Mouse (Mus musculus) MN1 (cell line): ENCODE measurements at regions not wholly inside any gene's neighbourhood (a gene's known extent, or its start where the extent isn't known, plus 50 kb on each side); places are given as distances from the start of the nearest gene placed in this dataset.

ENCODE experiments used
- DNase-seq: peaks from one replicate; pipeline ENCODE4 v3.0.0-alpha.2; 2016; ENCODE audit warnings: low spot score

DNA sequence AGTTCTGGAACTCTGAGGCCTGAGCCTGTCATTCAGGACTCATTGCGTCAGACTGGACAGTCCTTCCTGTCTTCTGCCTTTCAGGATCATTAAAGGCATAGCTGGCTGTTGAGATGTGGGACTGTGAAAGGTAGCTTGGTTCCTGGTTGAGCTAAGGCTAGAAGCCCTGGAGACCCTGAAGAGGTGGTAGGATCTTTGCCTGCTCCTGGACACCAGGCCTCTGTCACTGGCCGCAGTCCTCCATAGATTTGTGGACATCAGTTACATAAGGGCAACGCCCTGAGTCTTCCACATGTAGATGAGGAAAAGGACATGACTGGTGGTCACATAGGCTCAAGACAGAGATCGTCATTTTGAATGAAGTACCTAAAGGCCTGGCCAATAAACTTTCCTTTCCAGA, 127.9 kb downstream of the Opa1 start:
- DNase-seq: no peak

DNA sequence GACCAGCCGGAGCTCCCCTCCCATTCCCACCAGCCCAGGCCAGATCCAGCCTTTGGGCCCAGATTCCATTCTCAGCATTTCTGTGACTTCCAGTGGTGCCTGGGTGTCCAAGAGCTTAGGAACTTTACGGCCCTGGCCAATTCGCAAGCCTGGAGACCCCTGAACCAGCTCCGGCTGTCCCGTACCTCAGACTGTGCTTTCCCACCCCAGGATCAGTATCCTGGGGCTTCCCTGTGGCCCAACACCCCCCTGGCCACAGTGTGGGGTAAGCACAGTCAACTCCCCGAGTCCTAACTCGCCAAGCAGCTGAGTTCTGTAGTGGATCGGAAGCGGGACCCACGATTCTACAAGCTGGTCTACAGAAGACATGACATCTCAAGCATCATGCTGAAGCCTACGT, 128.5 kb downstream of the Opa1 start:
- DNase-seq: no peak

DNA sequence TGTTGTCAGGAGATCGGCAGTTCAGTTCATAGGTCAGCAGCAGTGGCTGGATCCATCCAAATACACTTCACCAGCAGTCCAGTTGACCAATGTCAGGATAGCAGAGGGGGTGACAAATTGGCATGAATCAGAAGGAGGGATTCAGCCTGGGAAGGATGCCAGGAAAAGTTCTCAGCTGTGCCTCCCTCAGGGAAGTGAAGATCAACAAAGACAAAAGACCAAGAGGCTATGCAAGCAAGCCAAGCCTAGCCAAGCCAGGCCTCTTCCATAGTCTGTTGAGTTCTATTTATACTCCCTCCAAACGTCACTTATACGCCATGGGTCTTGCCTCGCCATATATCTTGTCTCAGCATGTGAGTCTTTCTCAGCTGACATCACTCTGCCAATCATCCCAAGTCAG, 129.9 kb downstream of the Opa1 start:
- DNase-seq: no peak

DNA sequence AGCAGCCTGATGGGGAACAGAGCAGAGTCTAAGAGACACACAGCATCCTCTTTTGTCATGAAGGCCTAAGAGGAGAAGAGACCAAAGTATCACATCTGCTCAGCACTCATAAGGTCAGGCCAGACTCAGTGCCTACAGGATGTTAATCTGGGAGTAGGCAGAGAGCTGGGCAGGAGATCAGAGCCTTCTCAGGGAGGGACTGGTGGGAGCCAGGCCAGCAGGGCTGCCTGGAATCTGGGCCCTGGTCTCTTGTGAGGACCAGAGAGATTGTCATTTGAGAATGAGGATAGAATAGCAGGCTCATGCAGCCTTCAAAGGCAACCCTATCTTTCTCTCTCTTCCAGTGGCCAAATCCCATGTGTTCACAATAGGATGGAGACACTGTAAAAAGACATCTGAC, 132.3 kb downstream of the Opa1 start:
- no peak for DNase-seq

DNA sequence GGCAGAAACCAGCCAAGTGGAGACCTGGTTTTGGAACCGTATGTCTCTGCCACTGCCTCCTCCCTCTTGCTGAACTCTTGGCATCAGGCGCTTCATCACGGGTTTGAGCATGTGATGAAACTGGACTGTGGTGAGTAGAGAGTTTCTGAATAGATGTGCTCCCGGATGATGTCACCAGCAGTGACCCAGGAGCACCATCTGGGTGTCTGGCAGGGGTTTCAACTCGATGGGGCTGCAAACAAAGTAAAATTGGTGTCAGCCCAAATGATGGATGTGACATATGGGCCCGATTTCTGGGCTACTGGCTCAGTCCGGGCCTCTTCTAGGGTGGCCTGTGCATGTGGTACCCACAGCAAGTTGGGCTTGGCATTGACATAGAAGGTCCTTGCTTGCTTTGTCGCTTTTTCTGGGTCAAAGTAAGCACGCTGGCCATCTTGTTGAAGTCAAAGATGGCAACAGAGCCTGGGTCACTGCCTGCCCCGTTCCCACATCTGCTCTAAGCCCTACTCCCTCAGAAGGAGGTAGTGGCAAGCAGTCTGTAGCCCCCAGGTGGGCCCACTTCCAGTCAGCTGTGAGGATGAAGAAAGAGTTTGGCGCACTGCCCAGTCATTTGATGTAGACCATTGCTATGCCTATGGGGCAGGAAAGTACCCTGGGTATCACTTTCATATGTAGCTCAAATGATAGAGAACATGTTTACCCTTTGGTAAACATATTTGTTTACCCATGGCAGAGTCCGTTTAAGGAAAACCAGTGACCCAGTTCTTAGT, 133.0 kb downstream of the Opa1 start:
- no peak for DNase-seq

DNA sequence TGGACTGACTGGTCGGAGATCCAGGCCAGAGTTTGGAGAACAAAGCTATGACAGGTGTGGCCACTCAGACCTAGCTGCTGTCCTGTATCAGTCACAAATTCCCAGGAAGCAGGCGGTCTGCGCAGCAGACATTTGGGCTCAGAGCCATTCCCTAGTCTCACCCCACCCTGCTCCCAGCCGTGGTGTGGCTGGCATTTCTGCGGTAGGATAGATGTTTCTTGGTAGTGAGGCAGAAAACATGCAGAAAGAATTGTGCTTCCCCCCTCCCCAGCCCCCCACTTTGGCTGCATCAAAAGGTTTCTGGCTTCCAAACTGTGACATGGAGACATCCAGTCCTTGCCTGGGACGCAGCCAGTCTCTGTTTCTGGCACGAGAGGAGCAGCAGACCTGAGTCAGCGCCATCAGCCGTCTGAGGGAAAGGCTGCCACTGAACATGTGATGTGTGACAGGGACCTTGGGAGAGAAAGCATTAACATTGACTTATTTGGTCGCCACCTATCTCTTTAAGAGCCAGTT, 135.5 kb downstream of the Opa1 start:
- DNase-seq: peak; percentile 40

DNA sequence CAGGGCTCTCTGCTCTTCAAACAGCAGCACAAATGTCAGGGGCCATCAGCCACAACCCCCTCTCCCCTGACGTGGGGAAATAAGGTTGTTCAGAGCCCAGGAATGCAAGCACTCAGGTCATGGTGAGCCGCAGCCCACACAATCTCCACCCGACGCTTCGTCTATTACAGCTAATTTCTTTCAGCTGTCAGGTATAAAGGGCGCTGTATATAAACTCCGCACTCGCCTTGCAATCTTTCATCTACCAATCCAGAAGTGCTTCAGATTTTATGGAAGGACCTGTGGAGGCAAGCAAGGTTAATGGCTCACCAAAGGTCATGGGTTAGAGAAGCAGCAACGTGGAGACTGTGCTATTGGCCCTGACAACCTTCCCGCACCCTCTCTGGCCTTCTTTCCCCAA, 139.8 kb downstream of the Opa1 start:
- DNase-seq: no peak

DNA sequence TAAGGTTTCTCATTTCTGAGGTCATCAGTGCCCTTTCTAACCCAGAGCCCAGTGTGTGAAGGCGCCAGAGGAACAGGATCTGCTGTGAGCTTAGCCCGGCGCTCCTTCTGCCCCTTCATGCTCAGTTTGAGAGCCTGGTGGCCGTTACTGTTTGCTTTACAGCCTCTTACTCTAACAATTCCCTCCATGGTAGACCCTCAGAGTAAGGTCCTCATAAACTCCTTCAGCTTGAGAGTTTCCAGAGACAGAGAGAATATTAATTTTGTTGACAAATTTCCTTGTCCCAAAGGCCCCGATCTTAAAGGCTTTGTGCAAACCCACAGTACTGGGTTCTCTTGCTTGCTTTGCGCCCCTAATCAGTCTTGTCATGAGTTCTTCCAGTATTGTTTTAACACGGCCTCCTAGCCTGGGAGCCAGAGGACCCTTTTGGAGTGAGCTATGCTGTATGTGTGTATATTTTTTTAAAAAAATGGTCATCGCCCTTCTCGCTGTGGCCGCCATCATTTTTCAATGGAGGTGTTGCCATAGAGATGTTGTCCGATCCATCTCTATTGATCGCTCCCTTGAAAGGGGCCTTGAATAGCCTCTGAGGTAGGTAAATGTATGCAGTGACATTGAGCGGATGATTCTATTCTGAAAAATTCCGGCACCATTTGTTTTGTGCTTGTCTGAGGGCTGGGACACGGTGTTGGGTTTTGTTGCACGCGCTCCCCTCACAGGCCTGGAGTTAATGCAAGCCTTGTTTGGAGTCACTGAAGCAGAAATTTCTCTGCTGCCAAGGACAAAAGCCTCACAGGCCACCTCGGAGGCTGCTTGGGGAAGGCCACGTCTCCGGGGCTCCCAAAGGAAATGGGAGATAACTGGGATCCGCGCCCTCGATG, 140.7 kb downstream of the Opa1 start:
- DNase-seq: no peak

DNA sequence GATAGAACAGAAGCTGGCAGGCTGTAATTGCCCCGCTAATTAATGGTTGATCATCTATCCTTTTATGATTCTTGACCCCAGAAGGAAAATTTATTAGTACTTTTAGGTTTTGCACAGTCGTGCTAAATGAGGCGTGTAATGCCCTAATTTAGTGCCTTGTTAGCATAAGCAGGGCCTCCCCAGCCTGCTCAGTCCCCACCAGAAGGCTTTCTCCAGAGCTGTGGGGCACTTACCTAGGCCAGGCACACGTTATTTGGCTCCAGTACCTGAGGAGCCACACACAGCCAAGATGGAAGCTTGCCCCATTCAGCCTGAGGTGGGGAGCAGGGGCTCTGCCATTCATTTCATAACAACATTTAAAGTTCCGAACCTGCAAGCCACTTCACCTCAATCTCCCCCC, 146.0 kb downstream of the Opa1 start:
- no peak for DNase-seq

DNA sequence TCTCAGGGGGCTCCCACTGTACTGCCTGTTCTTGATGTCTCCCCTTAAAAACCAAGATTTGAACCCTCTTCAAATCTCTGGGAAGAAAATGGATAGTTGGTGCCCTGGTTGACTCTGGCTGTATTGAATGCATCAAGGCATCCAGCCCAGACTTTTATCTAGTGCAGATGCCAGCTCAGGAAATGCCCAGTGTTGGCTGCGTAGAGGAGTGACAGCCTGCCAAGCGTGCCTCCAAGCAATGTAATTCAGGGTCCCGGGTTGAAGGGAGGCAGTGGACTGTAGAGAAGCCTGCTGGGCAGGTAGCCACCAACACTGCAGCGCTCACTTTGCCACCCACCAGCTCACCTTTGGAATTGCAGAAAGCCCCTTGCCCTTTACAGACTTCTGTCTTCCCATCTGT, 146.4 kb downstream of the Opa1 start:
- DNase-seq: no peak

DNA sequence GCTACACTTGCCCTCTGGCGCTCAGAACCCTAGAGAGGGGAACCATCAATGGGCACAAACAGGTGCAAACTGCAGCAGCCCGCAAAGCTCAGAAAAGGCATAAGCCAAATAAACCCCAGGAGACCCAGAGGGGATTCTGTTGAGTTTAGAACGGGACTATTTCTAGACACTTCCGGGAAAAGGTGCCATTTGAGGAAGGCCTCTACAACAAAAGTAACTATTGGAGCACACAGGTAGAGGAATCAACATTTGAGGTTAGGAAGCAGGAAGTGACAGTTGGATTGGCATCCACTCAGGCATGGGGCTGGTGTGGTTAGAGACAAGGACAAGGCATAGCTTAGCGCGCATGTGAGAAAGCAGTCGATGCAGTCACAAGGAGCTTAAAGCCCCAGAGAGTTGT, 148.3 kb downstream of the Opa1 start:
- DNase-seq: no peak

DNA sequence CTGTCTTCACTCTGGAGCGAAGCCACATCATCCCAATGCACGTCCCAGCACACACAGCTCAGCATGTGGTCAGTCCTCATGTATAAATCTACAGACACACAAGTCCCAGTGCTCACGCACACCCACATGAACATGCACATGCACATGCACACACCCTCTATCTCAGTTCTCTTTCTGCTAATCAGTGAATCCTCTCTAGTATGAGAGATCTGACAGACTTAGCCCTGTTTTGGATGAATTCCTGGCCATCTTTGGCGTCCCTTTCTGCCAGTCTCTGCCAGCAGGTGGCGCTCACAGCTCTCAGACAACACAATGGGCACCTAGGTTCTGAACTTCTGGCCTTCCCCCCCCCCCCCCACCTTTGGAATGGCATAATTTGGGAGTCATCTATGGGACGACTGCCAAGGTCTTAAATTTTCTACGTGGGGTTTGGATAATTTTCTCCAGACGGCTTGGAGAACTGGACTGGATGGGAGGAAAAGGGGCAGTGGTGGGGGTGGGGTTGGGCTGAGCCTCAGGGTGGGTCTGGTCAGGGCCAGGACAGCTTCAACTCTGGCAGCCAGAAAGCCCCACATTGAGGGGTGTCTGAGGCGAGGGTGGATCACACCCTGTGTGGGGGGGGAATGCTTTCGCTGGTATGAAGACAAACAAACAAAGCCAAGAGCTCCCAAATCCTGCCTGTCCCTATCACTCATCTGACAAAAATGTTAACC, 149.8 kb downstream of the Opa1 start:
- peak; percentile 71 for DNase-seq

DNA sequence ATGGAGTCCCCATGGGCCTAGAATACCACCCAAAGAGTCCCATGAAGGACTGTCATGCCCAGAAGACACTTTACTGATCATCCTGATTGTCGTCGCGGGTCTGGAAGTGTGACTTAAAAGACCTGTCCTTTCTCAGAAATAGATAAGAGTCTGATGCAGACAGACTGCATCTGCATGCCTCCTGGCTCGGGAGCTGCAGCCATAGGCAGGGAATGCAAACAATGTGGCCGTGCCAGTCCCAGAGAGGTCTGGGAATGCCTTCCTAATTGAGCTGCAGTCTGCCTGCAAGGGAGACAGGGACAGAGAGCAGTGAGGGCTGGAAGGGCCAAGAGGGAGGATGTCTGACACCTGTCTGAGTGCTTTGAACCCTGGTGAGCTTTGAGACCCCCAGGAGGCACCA, 150.9 kb downstream of the Opa1 start:
- DNase-seq: peak; percentile 19

DNA sequence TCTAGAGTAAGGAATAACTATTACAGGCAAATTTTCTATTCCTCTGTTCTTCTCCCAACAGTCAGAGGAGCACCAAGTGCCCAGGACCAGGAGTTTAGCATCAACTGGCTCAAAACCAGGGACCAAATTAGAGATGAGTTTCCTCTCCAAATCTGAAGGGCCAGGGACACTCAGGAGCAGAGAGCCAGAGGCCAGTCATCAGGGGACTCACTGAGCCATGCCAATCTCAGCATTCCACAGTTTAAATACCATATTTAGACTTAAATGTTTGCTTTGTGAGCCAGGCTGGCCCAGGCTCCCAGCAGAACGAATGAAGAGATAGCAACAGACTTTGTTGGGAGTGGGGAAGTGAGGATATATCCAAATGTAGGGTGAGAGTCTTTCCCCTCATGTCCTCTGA, 153.8 kb downstream of the Opa1 start:
- DNase-seq: no peak

DNA sequence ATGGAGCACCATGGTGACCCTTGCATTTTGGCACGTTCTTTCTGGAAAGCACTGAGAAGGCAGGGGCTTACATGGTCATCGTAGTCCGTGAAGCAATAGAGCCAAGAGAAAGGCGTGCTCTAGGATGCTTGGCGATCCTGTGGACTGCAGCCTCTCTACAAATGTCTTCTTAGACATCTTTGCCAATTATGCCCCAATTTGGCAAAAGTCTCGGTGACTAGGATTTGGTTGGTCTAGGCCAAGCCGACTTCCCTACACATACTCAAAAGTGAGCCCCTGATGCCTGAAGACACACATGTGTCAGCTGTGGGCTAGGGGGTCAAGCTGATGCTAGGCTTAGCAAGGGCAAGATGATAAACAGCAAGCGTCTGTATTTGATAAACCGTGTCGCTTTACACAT, 154.7 kb downstream of the Opa1 start:
- no peak for DNase-seq

DNA sequence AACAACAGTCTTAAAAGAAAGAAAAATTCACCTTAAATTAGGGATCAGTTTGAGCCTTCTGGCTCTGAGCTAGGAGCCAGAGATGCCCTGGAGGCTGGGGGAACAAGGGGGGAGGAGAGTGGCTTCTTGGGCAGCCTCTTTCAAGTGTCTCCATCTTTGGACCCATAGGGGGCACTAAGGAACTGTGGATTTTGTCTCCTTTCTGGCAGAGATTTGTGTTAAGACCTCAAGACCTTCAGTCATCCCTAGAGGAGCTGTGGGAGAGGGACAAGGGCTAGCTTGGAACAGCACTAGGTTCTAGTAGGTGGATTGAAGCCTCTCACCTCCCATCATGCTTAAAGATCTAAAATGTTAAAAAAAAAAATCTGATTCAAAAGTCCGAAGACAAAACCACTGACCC, 155.2 kb downstream of the Opa1 start:
- peak; percentile 88 for DNase-seq

DNA sequence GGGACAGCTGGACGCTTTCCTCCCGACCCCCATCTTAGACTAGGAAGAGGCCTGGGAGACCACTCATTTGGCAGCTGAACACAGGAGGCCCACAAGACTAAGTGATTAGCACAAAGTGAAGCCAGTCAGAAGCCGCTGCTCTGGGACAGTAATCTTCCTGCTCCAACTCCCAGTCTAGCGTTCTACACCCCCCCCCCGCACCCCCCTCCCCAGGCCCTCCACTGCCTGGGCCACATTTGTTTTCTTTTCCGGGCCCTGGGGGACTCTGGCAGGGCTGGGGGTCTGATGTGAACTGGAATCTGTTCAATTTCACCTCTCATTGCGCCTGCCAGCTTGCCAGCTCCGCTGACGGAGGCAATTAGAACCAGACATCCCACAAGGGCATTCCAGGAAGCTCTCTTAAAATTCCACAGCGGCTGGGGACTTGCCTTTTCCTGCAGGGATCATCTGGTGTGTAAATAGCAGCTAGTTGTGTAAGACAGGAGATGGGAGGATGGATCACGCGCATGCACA, 155.7 kb downstream of the Opa1 start:
- peak; percentile 81 for DNase-seq

DNA sequence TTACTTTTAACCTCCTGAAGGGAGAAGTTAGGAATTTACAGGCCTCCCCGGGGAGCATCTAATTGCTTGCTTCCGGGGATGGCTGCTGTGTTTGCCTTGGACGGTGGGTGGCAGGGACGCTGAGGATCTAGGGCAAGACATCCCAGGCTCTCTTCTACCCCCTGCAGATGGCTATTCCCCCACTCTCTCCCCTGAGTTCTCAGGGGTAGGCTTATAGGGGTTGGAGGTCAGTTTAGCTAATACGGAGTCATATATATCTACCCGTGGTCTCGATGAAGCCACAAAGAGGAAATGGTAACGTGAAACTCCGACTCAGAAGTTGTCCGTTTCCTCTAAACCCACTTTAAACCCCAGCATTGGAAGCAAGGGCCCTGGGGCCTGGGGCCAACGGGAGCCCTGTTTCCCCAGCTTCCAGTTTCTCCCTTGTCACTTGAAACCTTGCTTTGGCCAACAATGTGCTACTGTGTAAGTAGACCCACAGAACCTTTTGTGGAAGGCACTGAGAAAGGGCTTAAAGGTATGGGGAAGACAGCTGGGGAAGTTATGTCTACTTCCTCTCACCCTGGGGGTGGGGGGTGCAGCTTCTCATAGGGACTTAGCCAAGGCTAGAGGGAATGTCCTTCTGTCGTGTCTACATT, 156.4 kb downstream of the Opa1 start:
- peak; percentile 46 for DNase-seq

DNA sequence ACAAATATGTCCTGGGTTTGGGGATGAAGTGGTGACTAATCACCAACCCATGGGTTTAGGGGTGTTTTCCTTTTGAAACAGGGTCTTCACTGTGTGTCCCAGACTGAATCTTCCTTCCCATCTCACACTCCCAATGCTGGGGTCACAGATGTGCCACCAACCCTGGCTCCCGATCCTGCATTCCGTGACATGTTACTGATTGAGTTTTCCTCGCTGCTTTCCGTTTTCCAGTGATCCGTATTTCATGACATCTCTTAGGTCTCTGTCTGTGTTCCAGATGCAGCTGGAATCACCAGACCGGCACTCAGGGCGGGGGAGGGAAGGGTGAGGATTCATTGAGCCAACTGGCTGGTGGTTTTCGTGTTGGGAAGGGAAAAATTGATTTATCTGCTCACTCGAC, 157.1 kb downstream of the Opa1 start:
- DNase-seq: no peak

DNA sequence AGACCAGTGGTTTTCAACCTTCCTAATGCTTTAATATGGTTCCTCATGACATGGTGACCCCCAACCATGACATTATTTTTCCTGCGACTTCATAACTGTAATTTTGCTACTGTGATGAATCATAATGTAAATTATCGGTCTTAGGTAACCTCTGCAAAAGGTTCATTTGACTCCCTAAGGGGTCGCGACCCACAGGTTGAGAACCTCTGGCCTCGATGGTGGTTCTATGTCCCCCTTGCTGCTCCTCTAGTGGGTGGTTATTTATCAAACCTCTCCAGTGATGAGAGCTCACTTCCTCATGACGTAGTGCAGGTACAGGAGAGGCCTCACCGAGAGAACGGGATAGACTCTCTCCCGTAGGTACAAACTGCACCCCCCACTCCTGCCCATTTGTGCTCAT, 158.9 kb downstream of the Opa1 start:
- DNase-seq: no peak

DNA sequence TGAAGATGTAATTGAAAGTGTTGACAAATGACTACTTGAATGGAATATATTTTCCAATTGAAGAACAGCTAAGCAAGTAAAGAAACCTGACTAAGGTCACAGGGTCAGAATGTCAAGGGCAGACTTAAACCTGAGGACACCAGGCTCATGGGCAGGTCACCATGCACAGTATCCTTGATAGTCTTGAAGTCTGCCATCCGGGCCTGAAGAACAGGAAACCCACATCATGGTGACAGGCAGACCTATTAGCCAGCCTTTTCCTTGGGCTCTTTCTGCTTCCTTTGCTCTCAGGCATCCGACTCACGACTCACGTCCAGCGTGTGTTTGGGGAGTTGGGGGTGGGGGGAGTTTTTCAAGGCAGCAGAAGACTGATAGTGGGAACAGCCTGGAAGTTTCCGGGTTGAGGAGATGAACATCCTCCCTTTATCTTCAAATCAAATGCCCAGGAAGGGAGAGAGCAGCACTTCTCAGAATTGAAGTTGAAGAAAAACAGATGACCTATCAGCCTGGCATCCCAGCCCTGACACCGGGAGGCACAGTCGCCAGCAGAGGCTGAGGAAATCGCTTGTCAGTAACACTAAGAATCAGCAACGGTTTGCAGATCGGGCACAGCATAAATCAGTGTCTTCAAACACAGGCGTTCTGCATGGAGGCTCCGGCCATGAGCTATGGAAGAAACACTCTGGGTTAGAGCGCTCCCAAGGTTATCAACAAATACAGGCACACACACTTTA, 163.5 kb downstream of the Opa1 start:
- DNase-seq: peak; percentile 82
